Mouse (Mus musculus) MEL (cell line): Measurements from ENCODE around the gene Ptprn2. TPM values are rescaled to one million over a fixed set of nuclear protein-coding genes. Genes with fewer than 3 reads are reported as not detected.

ENCODE experiments used
- DNase-seq: peaks from one replicate; pipeline ENCODE4 v3.0.0; 2011; ENCODE audit warnings: low read depth, low spot score
- H3K27ac ChIP-seq: 2 replicates; pipeline ENCODE4 v1.5.1; 2012; ENCODE audit warnings: low read depth, mild to moderate bottlenecking, control low read depth, low read length, moderate library complexity; ENCODE audit not compliant: control insufficient read depth
- H3K27me3 ChIP-seq, 2 experiments: fragments of 150-350 bp in 1 of 2; sonication (generic) in 1 of 2; 2 replicates each; pipeline ENCODE4 v1.6.1; 2012; ENCODE audit warnings: low read length in 2 of 2, mild to moderate bottlenecking in 2 of 2, improper control_type of control experiment in 1 of 2, moderate library complexity in 1 of 2; ENCODE audit not compliant: insufficient read depth in 2 of 2, control insufficient read depth in 1 of 2
- H3K36me3 ChIP-seq, 2 experiments: 2 replicates each; pipeline ENCODE4 v1.6.1; 2012 to 2014; ENCODE audit warnings: low read length in 2 of 2, improper control_type of control experiment in 1 of 2, inconsistent platforms in 1 of 2, mild to moderate bottlenecking in 1 of 2; ENCODE audit not compliant: insufficient read depth in 2 of 2, control insufficient read depth in 1 of 2
- H3K4me1 ChIP-seq, 2 experiments: fragments of 150-350 bp in 1 of 2; sonication (generic) in 1 of 2; 2 replicates each; pipeline ENCODE4 v1.6.1; 2012; ENCODE audit warnings: low read length in 2 of 2, improper control_type of control experiment in 1 of 2, mild to moderate bottlenecking in 1 of 2; ENCODE audit not compliant: insufficient read depth in 2 of 2, control insufficient read depth in 1 of 2
- H3K4me3 ChIP-seq, 2 experiments: fragments of 150-350 bp in 1 of 2; sonication (generic) in 1 of 2; 2 replicates each; pipeline ENCODE4 v1.5.1; 2012; ENCODE audit warnings: low read depth in 2 of 2, low read length in 2 of 2, mild to moderate bottlenecking in 2 of 2, moderate library complexity in 2 of 2, control low read depth in 1 of 2, improper control_type of control experiment in 1 of 2; ENCODE audit not compliant: control insufficient read depth in 1 of 2, insufficient read depth in 1 of 2
- H3K79me2 ChIP-seq: 2 replicates; pipeline ENCODE4 v1.6.1; 2012; ENCODE audit warnings: mild to moderate bottlenecking, low read length, moderate library complexity; ENCODE audit not compliant: control insufficient read depth, poor library complexity, insufficient read depth
- H3K9ac ChIP-seq: 2 replicates; pipeline ENCODE4 v1.6.1; 2012; ENCODE audit warnings: low read depth, mild to moderate bottlenecking, control low read depth, low read length, moderate library complexity; ENCODE audit not compliant: control insufficient read depth, poor library complexity, severe bottlenecking
- H3K9me3 ChIP-seq: fragments of 150-350 bp; sonication (generic); replicated peaks from 2 replicates; pipeline ENCODE4 v1.6.1; 2012; ENCODE audit warnings: mild to moderate bottlenecking, low read length, improper control_type of control experiment, moderate library complexity; ENCODE audit not compliant: insufficient read depth
- CHD1 ChIP-seq: IDR thresholded peaks from 2 replicates; pipeline ENCODE4 v1.6.1; 2012; ENCODE audit warnings: low read depth, mild to moderate bottlenecking, inconsistent platforms, low read length, improper control_type of control experiment
- CHD2 ChIP-seq: IDR thresholded peaks from 2 replicates; pipeline ENCODE4 v1.6.1; 2011; ENCODE audit warnings: low read length, improper control_type of control experiment
- EP300 ChIP-seq, 2 experiments: IDR thresholded peaks; 2 replicates each; pipeline ENCODE4 v1.6.1; 2011; ENCODE audit warnings: improper control_type of control experiment in 2 of 2, low read length in 2 of 2, low read depth in 1 of 2, mild to moderate bottlenecking in 1 of 2
- HCFC1 ChIP-seq: IDR thresholded peaks from 2 replicates; pipeline ENCODE4 v1.6.1; 2012; ENCODE audit warnings: low read depth, mild to moderate bottlenecking, inconsistent platforms, low read length, improper control_type of control experiment, moderate library complexity
- JUND ChIP-seq: IDR thresholded peaks from 2 replicates; pipeline ENCODE4 v1.6.1; 2011; ENCODE audit warnings: low read depth, mild to moderate bottlenecking, improper control_type of control experiment, low read length
- KAT2A ChIP-seq: conservative IDR thresholded peaks from 2 replicates; pipeline ENCODE4 v1.6.1; 2012; ENCODE audit warnings: low read depth, low read length, improper control_type of control experiment, inconsistent platforms
- MAFK ChIP-seq: IDR thresholded peaks from 2 replicates; pipeline ENCODE4 v1.6.1; 2011; ENCODE audit warnings: low read depth, mild to moderate bottlenecking, low read length, improper control_type of control experiment, borderline replicate concordance
- MAX ChIP-seq: IDR thresholded peaks from 2 replicates; pipeline ENCODE4 v1.6.1; 2011; ENCODE audit warnings: low read length, improper control_type of control experiment
- MEF2A ChIP-seq: IDR thresholded peaks from 2 replicates; pipeline ENCODE4 v1.6.1; 2014; ENCODE audit warnings: low read depth, mild to moderate bottlenecking, inconsistent platforms, low read length, improper control_type of control experiment; ENCODE audit not compliant: poor library complexity, insufficient replicate concordance, severe bottlenecking; ENCODE audit errors: extremely low read depth
- MXI1 ChIP-seq: IDR thresholded peaks from 2 replicates; pipeline ENCODE4 v1.6.1; 2011; ENCODE audit warnings: mild to moderate bottlenecking, low read depth, low read length, improper control_type of control experiment
- MYB ChIP-seq: IDR thresholded peaks from 2 replicates; pipeline ENCODE4 v1.6.1; 2011; ENCODE audit warnings: mild to moderate bottlenecking, low read depth, low read length, improper control_type of control experiment
- NRF1 ChIP-seq: IDR thresholded peaks from 2 replicates; pipeline ENCODE4 v1.6.1; 2014; ENCODE audit warnings: low read depth, mild to moderate bottlenecking, inconsistent platforms, low read length, improper control_type of control experiment, moderate library complexity; ENCODE audit not compliant: poor library complexity, insufficient read depth, severe bottlenecking
- POLR2A ChIP-seq, 2 experiments: IDR thresholded peaks; 2 replicates each; pipeline ENCODE4 v1.6.1; 2011 to 2012; ENCODE audit warnings: low read length in 2 of 2, mild to moderate bottlenecking in 2 of 2, control low read depth in 1 of 2, improper control_type of control experiment in 1 of 2, low read depth in 1 of 2, moderate library complexity in 1 of 2; ENCODE audit not compliant: control insufficient read depth in 1 of 2, insufficient read depth in 1 of 2, poor library complexity in 1 of 2
- POLR2AphosphoS2 ChIP-seq: IDR thresholded peaks from 2 replicates; pipeline ENCODE4 v1.6.1; 2011; ENCODE audit warnings: low read length, improper control_type of control experiment
- POLR2AphosphoS5 ChIP-seq: IDR thresholded peaks from 2 replicates; pipeline ENCODE4 v1.6.1; 2012; ENCODE audit warnings: low read depth, borderline replicate concordance, mild to moderate bottlenecking, inconsistent platforms, low read length, moderate library complexity, mixed read lengths
- RAD21 ChIP-seq: IDR thresholded peaks from 2 replicates; pipeline ENCODE4 v1.6.1; 2011; ENCODE audit warnings: mild to moderate bottlenecking, low read depth, low read length, improper control_type of control experiment
- RCOR1 ChIP-seq: IDR thresholded peaks from 2 replicates; pipeline ENCODE4 v1.6.1; 2012; ENCODE audit warnings: low read depth, mild to moderate bottlenecking, inconsistent platforms, low read length, improper control_type of control experiment
- SMC3 ChIP-seq: IDR thresholded peaks from 2 replicates; pipeline ENCODE4 v1.6.1; 2011; ENCODE audit warnings: low read depth, low read length, improper control_type of control experiment
- TCF12 ChIP-seq: IDR thresholded peaks from 2 replicates; pipeline ENCODE4 v1.6.1; 2014; ENCODE audit warnings: low read depth, mild to moderate bottlenecking, inconsistent platforms, low read length, improper control_type of control experiment, moderate library complexity
- USF1 ChIP-seq: IDR thresholded peaks from 2 replicates; pipeline ENCODE4 v1.6.1; 2014; ENCODE audit warnings: low read depth, mild to moderate bottlenecking, inconsistent platforms, low read length, improper control_type of control experiment, moderate library complexity
- ZC3H11A ChIP-seq: IDR thresholded peaks from 2 replicates; pipeline ENCODE4 v1.6.1; 2012; ENCODE audit warnings: low read depth, mild to moderate bottlenecking, inconsistent platforms, low read length, improper control_type of control experiment
- ZKSCAN1 ChIP-seq: IDR thresholded peaks from 2 replicates; pipeline ENCODE4 v1.6.1; 2012; ENCODE audit warnings: low read depth, mild to moderate bottlenecking, inconsistent platforms, low read length, improper control_type of control experiment, moderate library complexity
- polyA plus RNA-seq, 2 experiments: library from polyadenylated mRNA; stranded (reverse) in 1 of 2; unstranded in 1 of 2; fragments of >175 nt in 1 of 2; fragments of >200 nt in 1 of 2; gene quantifications; 2 replicates each; pipeline versions ENCODE4 v1.2.1 to v1.2.4; 2012; ENCODE audit warnings: low replicate concordance in 2 of 2, low read depth in 1 of 2; ENCODE audit not compliant: insufficient read length in 2 of 2, insufficient read depth in 1 of 2, missing spikeins in 1 of 2
- total RNA-seq: library from RNA; depleted of rRNA; stranded (reverse); fragments of 300-350 nt; gene quantifications from 2 replicates; pipeline ENCODE4 v1.2.3, GENCODE M21; 2012

The Ptprn2 gene
- total and polyA plus RNA-seq, 3 experiments, result not detected

DNA sequence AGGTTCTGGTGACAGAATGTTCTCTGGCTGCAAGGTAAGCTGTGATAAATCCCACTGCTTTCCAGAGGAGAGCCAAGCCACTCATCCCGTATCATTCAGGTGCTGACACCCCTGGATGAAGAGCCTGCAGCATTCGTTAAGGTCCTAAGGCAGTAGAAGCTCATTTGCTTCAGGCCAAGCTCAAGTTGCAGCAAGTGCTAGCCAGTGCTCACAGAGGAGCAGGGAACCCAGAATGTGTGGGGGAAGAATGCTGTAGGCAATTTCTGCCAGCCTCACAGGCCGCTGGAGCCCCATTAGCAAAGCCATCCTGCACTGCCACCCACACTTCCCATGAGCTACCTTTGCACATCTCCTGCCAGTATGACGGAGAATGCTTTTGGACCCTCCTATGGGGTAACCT is 706.5 kb downstream of the Ptprn2 start:
- no peak overlapping the region for H3K4me3 ChIP-seq
- H3K9me3 ChIP-seq, result no peaks in the 10 kb centered on the region
- H3K9ac ChIP-seq, result no peak overlapping the region
- no peak for TF ChIP-seq POLR2A (IDR thresholded peaks at IDR 0.05; ENCODE audit: control insufficient read depth in 1 of 2, insufficient read depth in 1 of 2, low read depth in 1 of 2, low read length in 2 of 2, poor library complexity in 1 of 2)
- no peak for TF ChIP-seq POLR2AphosphoS2
- no peak for TF ChIP-seq MEF2A
- no peak for TF ChIP-seq JUND
- no peak for TF ChIP-seq SMC3
- TF ChIP-seq CHD2, result no peak
- no peak for TF ChIP-seq USF1
- H3K4me1 ChIP-seq, result no peaks in the 10 kb centered on the region
- H3K27me3 ChIP-seq, result no peaks in the 10 kb centered on the region
- DNase-seq, result no peak
- H3K79me2 ChIP-seq, result no peaks in the 10 kb centered on the region
- H3K36me3 ChIP-seq, result no peaks in the 10 kb centered on the region
- H3K27ac ChIP-seq, result no peak overlapping the region

- Histone ChIP-seq H3K27me3 (no peaks in the 10 kb centered on the region), H3K9me3 (no peaks in the 10 kb centered on the region), H3K79me2 (no peaks in the 10 kb centered on the region), H3K4me3 (no peak overlapping the region), H3K27ac (no peak overlapping the region), H3K36me3 (no peaks in the 10 kb centered on the region), H3K9ac (no peak overlapping the region), H3K4me1 (no peaks in the 10 kb centered on the region)
- no peak for TF ChIP-seq MAFK
- no peak for TF ChIP-seq POLR2AphosphoS5
- no peak for TF ChIP-seq SMC3
- TF ChIP-seq RAD21, result no peak
- DNase-seq, result no peak
These were observed 711.4 kb downstream of the Ptprn2 start for GRCm38 (mm10) chr12:117196721-117197425.

DNA sequence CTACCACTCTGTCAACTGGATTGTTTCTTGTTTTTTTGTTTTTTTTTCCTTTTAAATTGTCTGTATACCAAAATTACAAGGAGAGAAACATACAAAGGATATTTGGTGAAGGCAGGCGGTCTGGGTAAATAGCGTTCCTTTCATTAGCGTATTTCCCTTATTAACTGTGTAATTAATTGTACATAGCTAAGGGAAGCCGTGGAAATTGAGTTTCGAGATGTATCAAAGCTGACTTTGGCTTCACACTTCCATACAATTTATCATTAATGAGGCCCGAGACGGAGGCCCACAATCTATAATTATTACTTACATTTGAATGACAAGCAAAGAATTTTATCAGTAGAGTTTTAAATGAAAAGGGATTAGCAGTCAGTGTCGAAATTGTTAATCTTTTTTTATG is 712.6 kb downstream of the Ptprn2 start:
- H3K36me3 ChIP-seq, result no peaks in the 10 kb centered on the region
- no peaks in the 10 kb centered on the region for H3K9me3 ChIP-seq
- H3K9ac ChIP-seq, result no peak overlapping the region
- H3K79me2 ChIP-seq, result no peaks in the 10 kb centered on the region
- H3K27ac ChIP-seq, result no peak overlapping the region
- no peak for DNase-seq
- no peak overlapping the region for H3K4me3 ChIP-seq
- H3K4me1 ChIP-seq, result no peaks in the 10 kb centered on the region
- no peaks in the 10 kb centered on the region for H3K27me3 ChIP-seq
- TF ChIP-seq MAFK, result no peak
- no peak for TF ChIP-seq MAX
- TF ChIP-seq ZC3H11A, result no peak
- no peak for TF ChIP-seq RCOR1
- TF ChIP-seq ZKSCAN1, result no peak
- TF ChIP-seq HCFC1, result no peak
- TF ChIP-seq EP300 (IDR thresholded peaks at IDR 0.05; ENCODE audit: low read depth in 1 of 2, low read length in 2 of 2), result no peak
- no peak for TF ChIP-seq KAT2A
- no peak for TF ChIP-seq POLR2AphosphoS2
- TF ChIP-seq CHD1, result no peak
- TF ChIP-seq CHD2, result no peak
- no peak for TF ChIP-seq TCF12
- TF ChIP-seq MYB, result no peak
- no peak for TF ChIP-seq NRF1
- TF ChIP-seq RAD21, result no peak
- TF ChIP-seq POLR2AphosphoS5, result no peak
- no peak for TF ChIP-seq MXI1
